Mouse (Mus musculus) CH12.LX (cell line): Measurements from ENCODE around the gene Ccnc. TPM values are rescaled to one million over a fixed set of nuclear protein-coding genes. Genes with fewer than 3 reads are reported as not detected.
A peak's percentile ranks its signal among the peaks of the same experiment; 100 is the strongest.

ENCODE experiments used
- DNase-seq: peaks from one replicate; pipeline ENCODE4 v3.0.0-alpha.2; 2013; ENCODE audit errors: extremely low read depth
- H3K27ac ChIP-seq: 2 replicates; pipeline ENCODE4 v1.5.1; 2012; ENCODE audit warnings: low read depth, mild to moderate bottlenecking, control low read depth, moderate library complexity; ENCODE audit not compliant: insufficient read depth
- H3K27me3 ChIP-seq: replicated peaks from 2 replicates; pipeline ENCODE3; 2012; ENCODE audit warnings: inconsistent platforms
- H3K36me3 ChIP-seq, 2 experiments: replicated peaks in 1 of 2; 2 replicates each; pipeline versions ENCODE3 to v1.6.1; 2012; ENCODE audit warnings: inconsistent platforms in 1 of 2, low read length in 1 of 2, mild to moderate bottlenecking in 1 of 2, mixed read lengths in 1 of 2, moderate library complexity in 1 of 2; ENCODE audit not compliant: control insufficient read depth in 1 of 2, insufficient read depth in 1 of 2
- H3K4me1 ChIP-seq, 2 experiments: 2 replicates each; pipeline ENCODE4 v1.6.1; 2012; ENCODE audit warnings: inconsistent platforms in 1 of 2, moderate library complexity in 1 of 2; ENCODE audit not compliant: insufficient read depth in 2 of 2, control insufficient read depth in 1 of 2
- H3K4me2 ChIP-seq: 2 replicates; pipeline ENCODE4 v1.6.1; 2012; ENCODE audit warnings: low read depth, mild to moderate bottlenecking, control low read depth; ENCODE audit not compliant: poor library complexity, insufficient read depth, severe bottlenecking
- H3K4me3 ChIP-seq, 3 experiments: fragments of 150-350 bp in 1 of 3; sonication (generic) in 1 of 3; replicated peaks in 1 of 3; 2 replicates each; pipeline versions ENCODE3 to v1.5.1; 2011 to 2012; ENCODE audit warnings: low read depth in 2 of 3, low read length in 2 of 3, mild to moderate bottlenecking in 2 of 3, moderate library complexity in 2 of 3, control low read depth in 1 of 3, improper control_type of control experiment in 1 of 3, inconsistent platforms in 1 of 3, mixed read lengths in 1 of 3; ENCODE audit not compliant: poor library complexity in 1 of 3
- H3K79me2 ChIP-seq: replicated peaks from 2 replicates; pipeline ENCODE4 v1.6.1; 2012; ENCODE audit warnings: mild to moderate bottlenecking, moderate library complexity; ENCODE audit not compliant: control insufficient read depth, poor library complexity, insufficient read depth, severe bottlenecking; ENCODE audit errors: extremely low read depth
- H3K9ac ChIP-seq: 2 replicates; pipeline ENCODE4 v1.6.1; 2012; ENCODE audit warnings: low read depth, mild to moderate bottlenecking, control low read depth, moderate library complexity; ENCODE audit not compliant: insufficient read depth
- H3K9me3 ChIP-seq: replicated peaks from 2 replicates; pipeline ENCODE3; 2012; ENCODE audit warnings: low read length, inconsistent platforms, mixed read lengths
- BHLHE40 ChIP-seq: IDR thresholded peaks from 2 replicates; pipeline ENCODE4 v1.6.1; 2011; ENCODE audit warnings: mild to moderate bottlenecking, low read depth, low read length, improper control_type of control experiment
- E2F4 ChIP-seq: IDR thresholded peaks from 2 replicates; pipeline ENCODE4 v1.6.1; 2011; ENCODE audit warnings: low read depth, low read length, improper control_type of control experiment; ENCODE audit not compliant: insufficient replicate concordance
- ELF1 ChIP-seq: IDR thresholded peaks from 2 replicates; pipeline ENCODE4 v1.6.1; 2014; ENCODE audit warnings: low read depth, mild to moderate bottlenecking, inconsistent platforms, low read length, improper control_type of control experiment
- EP300 ChIP-seq: IDR thresholded peaks from 2 replicates; pipeline ENCODE4 v1.6.1; 2011; ENCODE audit warnings: low read length, improper control_type of control experiment
- ETS1 ChIP-seq: conservative IDR thresholded peaks from 2 replicates; pipeline ENCODE4 v1.6.1; 2012; ENCODE audit warnings: low read depth, mild to moderate bottlenecking, inconsistent platforms, low read length, improper control_type of control experiment, moderate library complexity
- HCFC1 ChIP-seq: IDR thresholded peaks from 2 replicates; pipeline ENCODE4 v1.6.1; 2012; ENCODE audit warnings: low read depth, mild to moderate bottlenecking, inconsistent platforms, low read length, improper control_type of control experiment
- IRF4 ChIP-seq: IDR thresholded peaks from 2 replicates; pipeline ENCODE4 v1.6.1; 2014; ENCODE audit warnings: low read depth, mild to moderate bottlenecking, inconsistent platforms, low read length, improper control_type of control experiment
- JUN ChIP-seq: IDR thresholded peaks from 2 replicates; pipeline ENCODE4 v1.6.1; 2011; ENCODE audit warnings: low read depth, mild to moderate bottlenecking, low read length, improper control_type of control experiment, moderate library complexity; ENCODE audit not compliant: insufficient read depth
- JUND ChIP-seq: conservative IDR thresholded peaks from 2 replicates; pipeline ENCODE4 v1.6.1; 2011; ENCODE audit warnings: low read depth, low read length, improper control_type of control experiment
- KAT2A ChIP-seq: IDR thresholded peaks from 2 replicates; pipeline ENCODE4 v1.6.1; 2012; ENCODE audit warnings: low read length, improper control_type of control experiment, inconsistent platforms; ENCODE audit not compliant: insufficient replicate concordance
- MAFK ChIP-seq: IDR thresholded peaks from 2 replicates; pipeline ENCODE4 v1.6.1; 2011; ENCODE audit warnings: low read length, improper control_type of control experiment; ENCODE audit not compliant: insufficient replicate concordance
- MAX ChIP-seq: IDR thresholded peaks from 2 replicates; pipeline ENCODE4 v1.6.1; 2011; ENCODE audit warnings: low read length, improper control_type of control experiment
- MAZ ChIP-seq: IDR thresholded peaks from 2 replicates; pipeline ENCODE4 v1.6.1; 2012; ENCODE audit warnings: low read depth, mild to moderate bottlenecking, inconsistent platforms, low read length, improper control_type of control experiment, moderate library complexity
- MEF2A ChIP-seq: IDR thresholded peaks from 2 replicates; pipeline ENCODE4 v1.6.1; 2014; ENCODE audit warnings: low read depth, mild to moderate bottlenecking, inconsistent platforms, low read length, improper control_type of control experiment, borderline replicate concordance
- MYC ChIP-seq: IDR thresholded peaks from 2 replicates; pipeline ENCODE4 v1.6.1; 2011; ENCODE audit warnings: low read depth, mild to moderate bottlenecking, improper control_type of control experiment, low read length
- NELFE ChIP-seq: IDR thresholded peaks from 2 replicates; pipeline ENCODE4 v1.6.1; 2011; ENCODE audit warnings: low read depth, low read length, improper control_type of control experiment
- NRF1 ChIP-seq: IDR thresholded peaks from 2 replicates; pipeline ENCODE4 v1.6.1; 2014; ENCODE audit warnings: low read depth, mild to moderate bottlenecking, inconsistent platforms, low read length, improper control_type of control experiment, moderate library complexity
- PAX5 ChIP-seq: IDR thresholded peaks from 2 replicates; pipeline ENCODE4 v1.6.1; 2012; ENCODE audit warnings: low read length, inconsistent platforms, mixed read lengths
- POLR2A ChIP-seq: IDR thresholded peaks from 2 replicates; pipeline ENCODE4 v1.6.1; 2011; ENCODE audit warnings: low read depth, mild to moderate bottlenecking, improper control_type of control experiment, low read length
- POLR2AphosphoS2 ChIP-seq: IDR thresholded peaks from 2 replicates; pipeline ENCODE4 v1.6.1; 2011; ENCODE audit warnings: low read depth, low read length, improper control_type of control experiment
- SIN3A ChIP-seq: IDR thresholded peaks from 2 replicates; pipeline ENCODE4 v1.6.1; 2012; ENCODE audit warnings: low read length, improper control_type of control experiment, inconsistent platforms
- SMC3 ChIP-seq: IDR thresholded peaks from 2 replicates; pipeline ENCODE4 v1.6.1; 2011; ENCODE audit warnings: low read depth, low read length, improper control_type of control experiment
- TBP ChIP-seq: conservative IDR thresholded peaks from 2 replicates; pipeline ENCODE4 v1.6.1; 2011; ENCODE audit warnings: low read depth, low read length, improper control_type of control experiment
- UBTF ChIP-seq: IDR thresholded peaks from 2 replicates; pipeline ENCODE4 v1.6.1; 2012; ENCODE audit warnings: low read depth, mild to moderate bottlenecking, inconsistent platforms, low read length, improper control_type of control experiment, moderate library complexity
- USF1 ChIP-seq: IDR thresholded peaks from 2 replicates; pipeline ENCODE4 v1.6.1; 2014; ENCODE audit warnings: low read depth, mild to moderate bottlenecking, inconsistent platforms, low read length, improper control_type of control experiment
- ZC3H11A ChIP-seq: IDR thresholded peaks from 2 replicates; pipeline ENCODE4 v1.6.1; 2012; ENCODE audit warnings: low read depth, mild to moderate bottlenecking, inconsistent platforms, low read length, improper control_type of control experiment
- ZKSCAN1 ChIP-seq: IDR thresholded peaks from 2 replicates; pipeline ENCODE4 v1.6.1; 2012; ENCODE audit warnings: low read depth, inconsistent platforms, low read length, improper control_type of control experiment, borderline replicate concordance
- ZMIZ1 ChIP-seq: IDR thresholded peaks from 2 replicates; pipeline ENCODE4 v1.6.1; 2012; ENCODE audit warnings: low read depth, mild to moderate bottlenecking, inconsistent platforms, low read length, improper control_type of control experiment
- ZNF384 ChIP-seq: IDR thresholded peaks from 2 replicates; pipeline ENCODE4 v1.6.1; 2012; ENCODE audit warnings: low read depth, low read length, improper control_type of control experiment, inconsistent platforms
- dilution Hi-C: fragments of 300-500 bp; cut with MboI; formaldehyde crosslinking; loops from 2 replicates; pipeline ENCODE4 v1.14.3; 2020; ENCODE audit warnings: low sequenced_read_pairs; ENCODE audit not compliant: extremely low pct_unique_long_range_greater_than_20kb, extremely low pct_ligation_motif_present
- in situ Hi-C: fragments of 300-500 bp; cut with MboI; formaldehyde crosslinking; loops from 3 replicates; pipeline ENCODE4 v1.14.3; 2019; ENCODE audit warnings: low sequenced_read_pairs, low pct_ligation_motif_present, low pct_unique_long_range_greater_than_20kb, mixed read lengths
- polyA plus RNA-seq: library from polyadenylated mRNA; unstranded; fragments of >175 nt; gene quantifications from 2 replicates; pipeline ENCODE4 v1.2.1, GENCODE M21; 2012; ENCODE audit warnings: low read depth; ENCODE audit not compliant: insufficient read length
- total RNA-seq, 2 experiments: library from RNA; depleted of rRNA; stranded (reverse); fragments of 300-350 nt in 1 of 2; fragments of >200 nt in 1 of 2; gene quantifications; 2 replicates each; pipeline ENCODE4 v1.2.3; 2012 to 2014

Gene Ccnc
- total and polyA plus RNA-seq, 3 experiments, result 20.7 to 61.4 (median 32.3) TPM

- Histone ChIP-seq H3K36me3 (peaks cover 53 to 81% of the 10 kb centered on the region in 2 experiments), H3K4me1 (peaks cover 0 to 27% of the 10 kb centered on the region in 2 experiments; a peak in 2 of 4 replicates), H3K27me3 (no peaks in the 10 kb centered on the region), H3K79me2 (no peaks in the 10 kb centered on the region), H3K9me3 (no peaks in the 10 kb centered on the region), H3K27ac (no peak overlapping the region), H3K4me2 (no peak overlapping the region), H3K4me3 (no peak overlapping the region), H3K9ac (no peak overlapping the region)
- DNase-seq, result peak; percentile 81
- no peak for TF ChIP-seq UBTF
- no peak for TF ChIP-seq HCFC1
- no peak for TF ChIP-seq MAFK
- no peak for TF ChIP-seq NELFE
- TF ChIP-seq PAX5, result no peak
- no peak for TF ChIP-seq MYC
- TF ChIP-seq TBP, result no peak
- no peak for TF ChIP-seq IRF4
- TF ChIP-seq ZKSCAN1, result no peak
- TF ChIP-seq POLR2AphosphoS2, result no peak
- no peak for TF ChIP-seq KAT2A
- no peak for TF ChIP-seq NRF1
- TF ChIP-seq ZC3H11A, result no peak
- no peak for TF ChIP-seq MAZ
- TF ChIP-seq ZMIZ1, result no peak
- TF ChIP-seq MEF2A, result peak; percentile 21; the same call in 1 of the 2 replicates
- no peak for TF ChIP-seq ELF1
- TF ChIP-seq USF1, result no peak
- TF ChIP-seq ZNF384, result peak; percentile 39; the same call in 1 of the 2 replicates
- TF ChIP-seq MAX, result no peak
- no peak for TF ChIP-seq JUND
- TF ChIP-seq BHLHE40, result peak; percentile 64
- no peak for TF ChIP-seq E2F4
- no peak for TF ChIP-seq ETS1
- TF ChIP-seq SIN3A, result no peak
- TF ChIP-seq POLR2A, result no peak
- peak; percentile 44 for TF ChIP-seq EP300
- TF ChIP-seq JUN, result no peak
- no peak for TF ChIP-seq SMC3
- in situ Hi-C loops (no loop called here), dilution Hi-C loops (no loop called here)
Observed at GRCm38 (mm10) chr4:21786268-21786667, 58.8 kb downstream of the Ccnc start.
